Mouse (Mus musculus) bone marrow, adult 2 months (tissue): Measurements from ENCODE around the gene Gstm2. TPM values are rescaled to one million over a fixed set of nuclear protein-coding genes. Genes with fewer than 3 reads are reported as not detected.
"Not testable (repeated sequence)": the region's sequence is repeated elsewhere in the genome, so short reads cannot be mapped to it uniquely, and the experiment has no call there.

ENCODE experiments used
- H3K27ac ChIP-seq: fragments of 200-500 bp; 2 replicates; pipeline ENCODE4 v1.5.1; 2012; ENCODE audit warnings: low read depth, mild to moderate bottlenecking, control low read depth, inconsistent platforms, low read length; ENCODE audit not compliant: control insufficient read depth, poor library complexity, insufficient read depth
- H3K4me1 ChIP-seq: fragments of 200-500 bp; 2 replicates; pipeline ENCODE4 v1.6.1; 2011; ENCODE audit warnings: low read length; ENCODE audit not compliant: control insufficient read depth, insufficient read depth
- H3K4me3 ChIP-seq: fragments of 200-500 bp; replicated peaks from 2 replicates; pipeline ENCODE3; 2011; ENCODE audit warnings: mild to moderate bottlenecking, low read depth, low read length, control low read depth; ENCODE audit not compliant: control insufficient read depth
- CTCF ChIP-seq: fragments of 200-500 bp; IDR thresholded peaks from 2 replicates; pipeline ENCODE4 v1.5.1; 2011; ENCODE audit warnings: low read length, control low read depth; ENCODE audit not compliant: control insufficient read depth, insufficient read depth
- POLR2A ChIP-seq: fragments of 200-500 bp; IDR thresholded peaks from 2 replicates; pipeline ENCODE4 v1.6.1; 2011; ENCODE audit warnings: low read depth, mild to moderate bottlenecking, control low read depth, low read length, borderline replicate concordance; ENCODE audit not compliant: control insufficient read depth
- WGBS: fragments of 180-500 bp; shearing (Covaris S2); methylation state at CpG from one replicate; pipeline ENCODE4 v1.1.7; 2018; 5-methylcytosine and 5-hydroxymethylcytosine counted together
- polyA plus RNA-seq: library from polyadenylated mRNA; stranded (reverse); fragments of >200 nt; gene quantifications from 2 replicates; pipeline ENCODE4 v1.2.4, GENCODE M21; 2011; ENCODE audit warnings: low replicate concordance; ENCODE audit not compliant: missing spikeins, insufficient read depth, insufficient read length

Gene Gstm2
- polyA plus RNA-seq, 1 experiment, result 10.5 TPM

GRCm38 (mm10) chr3:108010286-108010685, 24.0 kb upstream of the Gstm2 start:
- no peak for TF ChIP-seq CTCF
- TF ChIP-seq POLR2A, result no peak
- H3K27ac ChIP-seq, result no peak overlapping the region

GRCm38 (mm10) chr3:108002021-108002420, 15.8 kb upstream of the Gstm2 start:
- H3K4me3 ChIP-seq, result no peak overlapping the region
- no peak overlapping the region for H3K27ac ChIP-seq
- 65% methylated on average over 8 of the region's 8 CpGs for WGBS
- TF ChIP-seq CTCF (no peak), POLR2A (no peak)
- H3K4me1 ChIP-seq, result no peaks in the 10 kb centered on the region

More at GRCm38 (mm10) chr3:108010286-108010685, 24.0 kb upstream of the Gstm2 start:
- no peak overlapping the region for H3K4me3 ChIP-seq
- WGBS, result 54% methylated on average over 2 of the region's 2 CpGs
- H3K4me1 ChIP-seq, result peaks cover 2% of the 10 kb centered on the region; the same call in 1 of the 2 replicates

- H3K4me1 ChIP-seq, result no peaks in the 10 kb centered on the region
- no peak overlapping the region for H3K27ac ChIP-seq
- TF ChIP-seq CTCF (no peak), POLR2A (no peak)
- no peak overlapping the region for H3K4me3 ChIP-seq
- WGBS, result 77% methylated on average over 3 of the region's 3 CpGs
These were observed 13.2 kb upstream of the Gstm2 start for GRCm38 (mm10) chr3:107999491-107999890.

GRCm38 (mm10) chr3:107998591-107998990, 12.3 kb upstream of the Gstm2 start:
- TF ChIP-seq POLR2A (no peak), CTCF (no peak)
- H3K27ac ChIP-seq, result no peak overlapping the region
- no peaks in the 10 kb centered on the region for H3K4me1 ChIP-seq
- no peak overlapping the region for H3K4me3 ChIP-seq
- 78% methylated on average over 3 of the region's 3 CpGs for WGBS

- WGBS, result 76% methylated on average over 4 of the region's 4 CpGs
- TF ChIP-seq CTCF (no peak), POLR2A (no peak)
- Histone ChIP-seq H3K4me3 (no peak overlapping the region), H3K4me1 (no peaks in the 10 kb centered on the region), H3K27ac (no peak overlapping the region)
These were observed 10.3 kb upstream of the Gstm2 start for GRCm38 (mm10) chr3:107996576-107996975.

- WGBS, result 81% methylated on average over 2 of the region's 2 CpGs
- not testable (repeated sequence) for H3K4me3 ChIP-seq
These were observed 9.7 kb upstream of the Gstm2 start for GRCm38 (mm10) chr3:107995974-107996373.

GRCm38 (mm10) chr3:107985141-107985540, 1.1 kb downstream of the Gstm2 start:
- not testable (repeated sequence) for H3K4me3 ChIP-seq, H3K4me1 ChIP-seq, H3K27ac ChIP-seq
- WGBS, result 85% methylated on average over 2 of the region's 2 CpGs

More at GRCm38 (mm10) chr3:107995974-107996373, 9.7 kb upstream of the Gstm2 start:
- H3K4me1 ChIP-seq, H3K27ac ChIP-seq: not testable (repeated sequence)

GRCm38 (mm10) chr3:107984471-107984870, 1.8 kb downstream of the Gstm2 start:
- H3K4me3 ChIP-seq, result no peak overlapping the region
- no peak for TF ChIP-seq CTCF
- TF ChIP-seq POLR2A, result no peak
- WGBS, result 78% methylated on average over 5 of the region's 5 CpGs
- no peaks in the 10 kb centered on the region for H3K4me1 ChIP-seq
- no peak overlapping the region for H3K27ac ChIP-seq

GRCm38 (mm10) chr3:107983771-107984170, 2.5 kb downstream of the Gstm2 start:
- Histone ChIP-seq H3K4me1 (no peaks in the 10 kb centered on the region), H3K4me3 (no peak overlapping the region), H3K27ac (no peak overlapping the region)
- 33% methylated on average over 3 of the region's 3 CpGs for WGBS
- no peak for TF ChIP-seq CTCF
- no peak for TF ChIP-seq POLR2A

GRCm38 (mm10) chr3:107982726-107983125, 3.5 kb downstream of the Gstm2 start:
- 80% methylated on average over 6 of the region's 6 CpGs for WGBS
- H3K27ac ChIP-seq, result no peak overlapping the region
- H3K4me1 ChIP-seq, result no peaks in the 10 kb centered on the region
- H3K4me3 ChIP-seq, result no peak overlapping the region
- TF ChIP-seq CTCF (no peak), POLR2A (no peak)
